Mouse (Mus musculus): ENCODE data around the gene Dgkh. TPM values are rescaled to one million over a fixed set of nuclear protein-coding genes. Genes with fewer than 3 reads are reported as not detected.

Gene Dgkh
- polyA plus RNA-seq, 1 experiment from 2014 or later = 2.8 TPM

GRCm38 (mm10) chr14:78689950-78690349, 42.6 kb downstream of the Dgkh start:
- no peak overlapping the region for H3K4me3 ChIP-seq (ENCODE audit: control insufficient read depth in 1 of 2, insufficient read depth in 1 of 2, low read depth in 1 of 2, low read length in 2 of 2)
- no peak overlapping the region for H3K4me2 ChIP-seq (ENCODE audit: low read length)
- H3K36me3 ChIP-seq (ENCODE audit: control insufficient read depth, insufficient read depth, low read length) = no peaks in the 10 kb centered on the region
- no peaks in the 10 kb centered on the region for H3K9me3 ChIP-seq (ENCODE audit: control insufficient read depth, low read length)
- H3K4me1 ChIP-seq (ENCODE audit: control insufficient read depth in 2 of 2, insufficient read depth in 2 of 2, low read length in 2 of 2) = no peaks in the 10 kb centered on the region
- ATAC-seq (ENCODE audit: insufficient number of reproducible peaks, insufficient read depth, low FRiP score, low read depth) = no peak
- WGBS = 90% methylated on average over 9 of the region's 9 CpGs
- no peak overlapping the region for H3K27ac ChIP-seq (replicated peaks in 1 of 2; ENCODE audit: control insufficient read depth in 1 of 2, insufficient read depth in 1 of 2, low read depth in 2 of 2, low read length in 2 of 2)
- no peaks in the 10 kb centered on the region for H3K27me3 ChIP-seq (ENCODE audit: control insufficient read depth, insufficient read depth, low read length)
- no peak overlapping the region for H3K9ac ChIP-seq (ENCODE audit: low read length)

GRCm38 (mm10) chr14:78687716-78688115, 44.9 kb downstream of the Dgkh start:
- no peak overlapping the region for H3K9ac ChIP-seq (ENCODE audit: low read length)
- no peaks in the 10 kb centered on the region for H3K36me3 ChIP-seq (ENCODE audit: control insufficient read depth, insufficient read depth, low read length)
- H3K27ac ChIP-seq (replicated peaks in 1 of 2; ENCODE audit: control insufficient read depth in 1 of 2, insufficient read depth in 1 of 2, low read depth in 2 of 2, low read length in 2 of 2) = no peak overlapping the region
- 71% methylated on average over 4 of the region's 4 CpGs for WGBS
- H3K4me1 ChIP-seq (ENCODE audit: control insufficient read depth in 2 of 2, insufficient read depth in 2 of 2, low read length in 2 of 2) = peaks cover 5 to 6% of the 10 kb centered on the region in 2 experiments
- H3K27me3 ChIP-seq (ENCODE audit: control insufficient read depth, insufficient read depth, low read length) = no peaks in the 10 kb centered on the region
- no peak overlapping the region for H3K4me3 ChIP-seq (ENCODE audit: control insufficient read depth in 1 of 2, insufficient read depth in 1 of 2, low read depth in 1 of 2, low read length in 2 of 2)
- no peaks in the 10 kb centered on the region for H3K9me3 ChIP-seq (ENCODE audit: control insufficient read depth, low read length)
- no peak for ATAC-seq (ENCODE audit: insufficient number of reproducible peaks, insufficient read depth, low FRiP score, low read depth)
- H3K4me2 ChIP-seq (ENCODE audit: low read length) = no peak overlapping the region

GRCm38 (mm10) chr14:78686701-78687100, 45.9 kb downstream of the Dgkh start:
- Histone ChIP-seq H3K27ac (replicated peaks in 1 of 2; ENCODE audit: control insufficient read depth in 1 of 2, insufficient read depth in 1 of 2, low read depth in 2 of 2, low read length in 2 of 2) (no peak overlapping the region), H3K4me1 (ENCODE audit: control insufficient read depth in 2 of 2, insufficient read depth in 2 of 2, low read length in 2 of 2) (peaks cover 5 to 6% of the 10 kb centered on the region in 2 experiments), H3K9me3 (ENCODE audit: control insufficient read depth, low read length) (no peaks in the 10 kb centered on the region), H3K27me3 (ENCODE audit: control insufficient read depth, insufficient read depth, low read length) (no peaks in the 10 kb centered on the region), H3K36me3 (ENCODE audit: control insufficient read depth, insufficient read depth, low read length) (no peaks in the 10 kb centered on the region), H3K9ac (ENCODE audit: low read length) (no peak overlapping the region), H3K4me2 (ENCODE audit: low read length) (no peak overlapping the region), H3K4me3 (ENCODE audit: control insufficient read depth in 1 of 2, insufficient read depth in 1 of 2, low read depth in 1 of 2, low read length in 2 of 2) (no peak overlapping the region)
- ATAC-seq (ENCODE audit: insufficient number of reproducible peaks, insufficient read depth, low FRiP score, low read depth) = no peak
- 91% methylated on average over 6 of the region's 6 CpGs for WGBS

- WGBS = 26% methylated on average over 4 of the region's 4 CpGs
These were observed 48.4 kb downstream of the Dgkh start for GRCm38 (mm10) chr14:78684171-78684570.

GRCm38 (mm10) chr14:78678981-78679380, 53.6 kb downstream of the Dgkh start:
- Histone ChIP-seq H3K36me3 (ENCODE audit: control insufficient read depth, insufficient read depth, low read length) (no peaks in the 10 kb centered on the region), H3K4me1 (ENCODE audit: control insufficient read depth in 2 of 2, insufficient read depth in 2 of 2, low read length in 2 of 2) (peaks cover 4 to 16% of the 10 kb centered on the region in 2 experiments), H3K4me2 (ENCODE audit: low read length) (peak overlapping the region; percentile 6; the same call in 1 of the 2 replicates), H3K27ac (replicated peaks in 1 of 2; ENCODE audit: control insufficient read depth in 1 of 2, insufficient read depth in 1 of 2, low read depth in 2 of 2, low read length in 2 of 2) (peak overlapping the region in 1 of 2 experiments; percentile 48; a peak in 1 of 4 replicates), H3K4me3 (ENCODE audit: control insufficient read depth in 1 of 2, insufficient read depth in 1 of 2, low read depth in 1 of 2, low read length in 2 of 2) (no peak overlapping the region), H3K27me3 (ENCODE audit: control insufficient read depth, insufficient read depth, low read length) (no peaks in the 10 kb centered on the region), H3K9ac (ENCODE audit: low read length) (no peak overlapping the region), H3K9me3 (ENCODE audit: control insufficient read depth, low read length) (no peaks in the 10 kb centered on the region)
- WGBS = 69% methylated on average over 3 of the region's 3 CpGs
- ATAC-seq (ENCODE audit: insufficient number of reproducible peaks, insufficient read depth, low FRiP score, low read depth) = no peak

More at GRCm38 (mm10) chr14:78684171-78684570, 48.4 kb downstream of the Dgkh start:
- Histone ChIP-seq H3K4me3 (ENCODE audit: control insufficient read depth in 1 of 2, insufficient read depth in 1 of 2, low read depth in 1 of 2, low read length in 2 of 2) (no peak overlapping the region), H3K9ac (ENCODE audit: low read length) (no peak overlapping the region), H3K4me2 (ENCODE audit: low read length) (no peak overlapping the region), H3K27me3 (ENCODE audit: control insufficient read depth, insufficient read depth, low read length) (no peaks in the 10 kb centered on the region), H3K9me3 (ENCODE audit: control insufficient read depth, low read length) (no peaks in the 10 kb centered on the region), H3K27ac (replicated peaks in 1 of 2; ENCODE audit: control insufficient read depth in 1 of 2, insufficient read depth in 1 of 2, low read depth in 2 of 2, low read length in 2 of 2) (no peak overlapping the region), H3K4me1 (ENCODE audit: control insufficient read depth in 2 of 2, insufficient read depth in 2 of 2, low read length in 2 of 2) (peaks cover 5 to 6% of the 10 kb centered on the region in 2 experiments), H3K36me3 (ENCODE audit: control insufficient read depth, insufficient read depth, low read length) (no peaks in the 10 kb centered on the region)
- no peak for ATAC-seq (ENCODE audit: insufficient number of reproducible peaks, insufficient read depth, low FRiP score, low read depth)

- H3K27ac ChIP-seq (replicated peaks in 1 of 2; ENCODE audit: control insufficient read depth in 1 of 2, insufficient read depth in 1 of 2, low read depth in 2 of 2, low read length in 2 of 2) = peak overlapping the region; percentile 43 to 48; a peak in 3 of 4 replicates
- WGBS = 26% methylated on average over 7 of the region's 7 CpGs
- H3K4me1 ChIP-seq (ENCODE audit: control insufficient read depth in 2 of 2, insufficient read depth in 2 of 2, low read length in 2 of 2) = peaks cover 4 to 14% of the 10 kb centered on the region in 2 experiments
- H3K4me3 ChIP-seq (ENCODE audit: control insufficient read depth in 1 of 2, insufficient read depth in 1 of 2, low read depth in 1 of 2, low read length in 2 of 2) = no peak overlapping the region
- no peak overlapping the region for H3K9ac ChIP-seq (ENCODE audit: low read length)
- no peaks in the 10 kb centered on the region for H3K27me3 ChIP-seq (ENCODE audit: control insufficient read depth, insufficient read depth, low read length)
- ATAC-seq (ENCODE audit: insufficient number of reproducible peaks, insufficient read depth, low FRiP score, low read depth) = peak; percentile 54; the same call in 1 of the 2 replicates
- no peaks in the 10 kb centered on the region for H3K9me3 ChIP-seq (ENCODE audit: control insufficient read depth, low read length)
- H3K36me3 ChIP-seq (ENCODE audit: control insufficient read depth, insufficient read depth, low read length) = no peaks in the 10 kb centered on the region
- H3K4me2 ChIP-seq (ENCODE audit: low read length) = peak overlapping the region; percentile 6; the same call in 1 of the 2 replicates
These were observed 54.6 kb downstream of the Dgkh start for GRCm38 (mm10) chr14:78677852-78678588.

GRCm38 (mm10) chr14:78676457-78676856, 56.1 kb downstream of the Dgkh start:
- Histone ChIP-seq H3K9ac (ENCODE audit: low read length) (no peak overlapping the region), H3K27me3 (ENCODE audit: control insufficient read depth, insufficient read depth, low read length) (no peaks in the 10 kb centered on the region), H3K4me2 (ENCODE audit: low read length) (no peak overlapping the region), H3K36me3 (ENCODE audit: control insufficient read depth, insufficient read depth, low read length) (no peaks in the 10 kb centered on the region), H3K9me3 (ENCODE audit: control insufficient read depth, low read length) (no peaks in the 10 kb centered on the region), H3K4me3 (ENCODE audit: control insufficient read depth in 1 of 2, insufficient read depth in 1 of 2, low read depth in 1 of 2, low read length in 2 of 2) (no peak overlapping the region), H3K4me1 (ENCODE audit: control insufficient read depth in 2 of 2, insufficient read depth in 2 of 2, low read length in 2 of 2) (peaks cover 4 to 14% of the 10 kb centered on the region in 2 experiments), H3K27ac (replicated peaks in 1 of 2; ENCODE audit: control insufficient read depth in 1 of 2, insufficient read depth in 1 of 2, low read depth in 2 of 2, low read length in 2 of 2) (no peak overlapping the region)
- no peak for ATAC-seq (ENCODE audit: insufficient number of reproducible peaks, insufficient read depth, low FRiP score, low read depth)
- 34% methylated on average over 6 of the region's 6 CpGs for WGBS
